Mouse (Mus musculus): ENCODE measurements around the gene Gtpbp1. TPM values are rescaled to one million over a fixed set of nuclear protein-coding genes. Genes with fewer than 3 reads are reported as not detected.

The Gtpbp1 gene
- total and polyA plus RNA-seq, 3 experiments = 26.9 to 30.1 (median 27.0) TPM

DNA sequence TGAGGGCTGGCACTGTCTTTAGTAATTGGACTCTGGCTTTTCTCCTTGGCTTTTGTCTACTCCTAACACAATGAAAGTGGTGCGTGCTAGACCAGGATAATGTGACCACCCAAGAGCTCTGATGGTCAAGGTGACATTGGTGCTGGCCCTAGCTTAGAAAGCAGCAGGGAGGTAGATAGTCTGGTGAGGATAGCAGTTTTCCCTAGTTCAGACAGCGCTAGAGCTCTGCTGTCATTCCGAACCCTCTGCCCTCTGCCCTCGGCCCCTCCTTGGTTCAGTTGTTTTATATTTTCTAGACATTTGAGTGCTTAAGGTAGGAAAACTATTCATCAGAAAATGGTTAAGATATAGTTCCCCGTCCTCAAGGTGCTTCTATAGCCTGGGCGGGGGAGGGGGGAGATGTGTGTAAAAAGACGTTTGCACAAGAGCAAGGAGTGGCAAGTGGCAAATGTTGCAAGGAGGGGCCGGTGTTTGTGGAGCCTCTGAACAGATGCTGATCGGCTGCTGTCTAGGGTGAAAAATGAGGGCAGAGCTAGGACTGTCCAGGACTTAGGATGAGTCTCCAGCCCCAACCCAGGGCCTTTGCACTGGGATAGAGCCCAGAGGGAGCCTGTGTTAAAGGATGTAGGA, 7.0 kb downstream of the Gtpbp1 start:
- Histone ChIP-seq H3K27me3 (ENCODE audit: control insufficient read depth, insufficient read depth, low read length) (no peaks in the 10 kb centered on the region), H3K36me3 (ENCODE audit: control insufficient read depth, insufficient read depth, low read length) (no peaks in the 10 kb centered on the region), H3K79me2 (replicated peaks; ENCODE audit: control insufficient read depth, insufficient read depth, low read length) (peaks cover 8% of the 10 kb centered on the region), H3K4me1 (ENCODE audit: control insufficient read depth, insufficient read depth, low read length) (peaks cover 3% of the 10 kb centered on the region), H3K4me3 (no peak overlapping the region), H3K9ac (ENCODE audit: low read depth, low read length) (no peak overlapping the region), H3K27ac (no peak overlapping the region)
- DNase-seq = no peak
- TF ChIP-seq CTCF (IDR thresholded peaks at IDR 0.05) (no peak), POLR2A (IDR thresholded peaks at IDR 0.05; ENCODE audit: insufficient read depth, low read depth, low read length) (no peak), EP300 (IDR thresholded peaks at IDR 0.05; ENCODE audit: insufficient read depth, low read depth, low read length) (no peak)
- intact Hi-C loops (cut with DNase I) = no loop called here
- WGBS = 82% methylated on average over 9 of the region's 9 CpGs

DNA sequence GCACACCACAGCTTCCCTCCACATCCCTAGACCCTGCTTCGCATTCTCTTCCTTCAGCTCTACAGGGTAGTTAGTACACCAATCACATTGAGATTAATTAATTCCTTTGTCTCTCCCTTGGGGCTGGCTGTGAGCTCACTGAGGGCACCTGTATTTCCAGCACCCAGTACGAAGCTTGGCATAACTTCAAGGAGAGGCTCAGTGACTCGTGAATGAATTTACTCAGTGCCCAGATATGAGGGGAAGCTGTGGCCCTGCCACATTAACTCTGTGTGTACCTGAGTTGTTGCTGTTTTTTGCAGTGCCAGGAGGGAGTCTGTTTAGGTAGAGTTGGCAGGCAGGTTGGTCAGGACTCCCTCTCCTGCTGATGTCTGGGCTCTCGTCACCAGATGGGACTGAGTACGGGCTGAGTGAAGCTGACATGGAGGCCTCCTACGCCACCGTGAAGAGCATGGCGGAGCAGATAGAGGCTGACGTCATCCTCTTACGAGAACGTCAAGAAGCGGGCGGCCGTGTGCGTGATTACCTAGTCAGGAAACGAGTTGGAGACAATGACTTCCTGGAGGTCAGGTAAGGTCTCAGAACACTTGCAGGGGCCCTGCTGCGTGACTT, 16.1 kb downstream of the Gtpbp1 start:
- intact Hi-C loops (cut with DNase I) = no loop called here
- no peaks in the 10 kb centered on the region for H3K27me3 ChIP-seq (ENCODE audit: control insufficient read depth, insufficient read depth, low read length)
- H3K4me1 ChIP-seq (ENCODE audit: control insufficient read depth, insufficient read depth, low read length) = no peaks in the 10 kb centered on the region
- no peaks in the 10 kb centered on the region for H3K36me3 ChIP-seq (ENCODE audit: control insufficient read depth, insufficient read depth, low read length)
- H3K79me2 ChIP-seq (replicated peaks; ENCODE audit: control insufficient read depth, insufficient read depth, low read length) = no peaks in the 10 kb centered on the region
- H3K4me3 ChIP-seq = no peak overlapping the region
- no peak overlapping the region for H3K27ac ChIP-seq
- no peak overlapping the region for H3K9ac ChIP-seq (ENCODE audit: low read depth, low read length)
- WGBS = 64% methylated on average over 17 of the region's 17 CpGs
- DNase-seq = no peak
- TF ChIP-seq EP300 (IDR thresholded peaks at IDR 0.05; ENCODE audit: insufficient read depth, low read depth, low read length) = no peak
- TF ChIP-seq POLR2A (IDR thresholded peaks at IDR 0.05; ENCODE audit: insufficient read depth, low read depth, low read length) = no peak
- TF ChIP-seq CTCF (IDR thresholded peaks at IDR 0.05) = no peak

DNA sequence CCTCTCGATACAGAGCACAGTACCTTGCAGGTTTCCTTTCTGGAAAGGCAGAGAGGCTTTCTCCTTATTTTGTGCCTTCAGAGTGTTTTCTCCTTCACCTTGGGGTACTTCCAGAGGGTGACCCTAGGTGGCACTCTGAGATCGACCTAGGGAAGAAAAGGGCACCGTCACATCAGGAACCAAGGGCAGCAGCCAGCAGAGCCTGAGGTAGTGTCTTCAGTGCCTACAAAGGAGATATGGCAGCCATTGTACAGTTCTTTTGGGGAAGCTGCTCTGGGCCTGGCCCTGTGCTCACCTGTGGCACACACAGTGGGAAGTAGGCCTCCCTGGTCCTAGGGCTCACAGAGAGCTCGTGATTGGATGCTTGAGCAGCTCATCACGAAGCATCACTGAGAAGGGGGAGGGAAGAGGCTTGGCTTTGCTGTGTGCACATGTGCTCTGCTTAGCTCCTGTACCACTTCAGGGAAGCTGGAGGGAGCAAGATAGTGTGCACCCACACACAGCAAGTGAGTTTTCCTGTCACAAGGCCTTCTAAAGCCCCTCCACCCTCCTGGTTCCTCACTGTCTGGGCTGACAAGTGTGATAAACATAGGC, 17.7 kb downstream of the Gtpbp1 start:
- H3K79me2 ChIP-seq (replicated peaks; ENCODE audit: control insufficient read depth, insufficient read depth, low read length) = no peaks in the 10 kb centered on the region
- no peak overlapping the region for H3K9ac ChIP-seq (ENCODE audit: low read depth, low read length)
- no peak for DNase-seq
- TF ChIP-seq POLR2A (IDR thresholded peaks at IDR 0.05; ENCODE audit: insufficient read depth, low read depth, low read length) (no peak), CTCF (IDR thresholded peaks at IDR 0.05) (0 out of 2 replicates have a peak, but pooled peaks have one; percentile 5)
- 94% methylated on average over 5 of the region's 5 CpGs for WGBS
- H3K27me3 ChIP-seq (ENCODE audit: control insufficient read depth, insufficient read depth, low read length) = no peaks in the 10 kb centered on the region
- H3K4me1 ChIP-seq (ENCODE audit: control insufficient read depth, insufficient read depth, low read length) = no peaks in the 10 kb centered on the region
- no peak overlapping the region for H3K4me3 ChIP-seq
- intact Hi-C loops (cut with DNase I) = no loop called here
- no peaks in the 10 kb centered on the region for H3K36me3 ChIP-seq (ENCODE audit: control insufficient read depth, insufficient read depth, low read length)
- H3K27ac ChIP-seq = no peak overlapping the region

DNA sequence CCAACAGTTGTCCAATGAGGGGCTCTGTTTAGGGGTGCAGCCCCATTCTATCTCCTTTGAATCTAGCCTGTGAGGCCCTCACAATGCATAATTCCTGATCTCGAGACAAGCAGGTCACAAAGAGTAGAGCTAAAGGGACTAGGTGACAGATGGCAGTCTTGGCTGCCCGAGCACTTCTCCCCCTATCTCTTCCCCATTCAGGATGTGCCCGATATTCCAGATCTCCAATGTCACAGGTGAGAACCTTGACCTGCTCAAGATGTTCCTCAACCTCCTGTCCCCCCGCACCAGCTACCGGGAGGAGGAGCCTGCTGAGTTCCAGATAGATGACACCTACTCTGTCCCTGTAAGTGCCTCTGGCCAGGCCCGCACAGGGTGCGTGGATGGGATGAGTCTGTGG, 25.0 kb downstream of the Gtpbp1 start:
- 96% methylated on average over 7 of the region's 7 CpGs for WGBS
- Histone ChIP-seq H3K9ac (ENCODE audit: low read depth, low read length) (no peak overlapping the region), H3K27ac (no peak overlapping the region), H3K79me2 (replicated peaks; ENCODE audit: control insufficient read depth, insufficient read depth, low read length) (no peaks in the 10 kb centered on the region), H3K36me3 (ENCODE audit: control insufficient read depth, insufficient read depth, low read length) (no peaks in the 10 kb centered on the region), H3K4me3 (no peak overlapping the region), H3K4me1 (ENCODE audit: control insufficient read depth, insufficient read depth, low read length) (no peaks in the 10 kb centered on the region), H3K27me3 (ENCODE audit: control insufficient read depth, insufficient read depth, low read length) (no peaks in the 10 kb centered on the region)
- intact Hi-C loops (cut with DNase I) = no loop called here
- no peak for DNase-seq
- TF ChIP-seq CTCF (IDR thresholded peaks at IDR 0.05) (no peak), EP300 (IDR thresholded peaks at IDR 0.05; ENCODE audit: insufficient read depth, low read depth, low read length) (no peak), POLR2A (IDR thresholded peaks at IDR 0.05; ENCODE audit: insufficient read depth, low read depth, low read length) (no peak)

DNA sequence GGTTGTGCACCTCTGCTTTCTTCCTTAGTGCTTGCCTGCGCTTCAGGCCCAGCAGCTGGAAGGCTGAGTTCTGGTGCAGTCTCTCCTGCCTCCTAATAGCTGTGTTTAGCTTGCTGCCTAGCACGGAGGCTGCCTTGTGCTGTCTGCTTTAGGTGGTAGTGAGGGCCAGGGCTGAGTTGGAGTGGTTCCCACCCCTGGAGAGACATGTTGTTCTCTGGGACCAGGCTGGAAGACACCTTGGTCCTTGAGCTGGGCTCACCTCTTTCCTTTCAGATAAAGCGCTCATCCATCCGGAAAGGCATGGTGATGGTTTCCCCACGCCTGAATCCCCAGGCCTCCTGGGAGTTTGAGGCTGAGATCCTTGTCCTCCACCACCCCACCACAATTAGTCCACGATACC, 26.1 kb downstream of the Gtpbp1 start:
- Histone ChIP-seq H3K4me3 (no peak overlapping the region), H3K79me2 (replicated peaks; ENCODE audit: control insufficient read depth, insufficient read depth, low read length) (no peaks in the 10 kb centered on the region), H3K36me3 (ENCODE audit: control insufficient read depth, insufficient read depth, low read length) (no peaks in the 10 kb centered on the region), H3K9ac (ENCODE audit: low read depth, low read length) (no peak overlapping the region), H3K27ac (no peak overlapping the region), H3K4me1 (ENCODE audit: control insufficient read depth, insufficient read depth, low read length) (no peaks in the 10 kb centered on the region), H3K27me3 (ENCODE audit: control insufficient read depth, insufficient read depth, low read length) (no peaks in the 10 kb centered on the region)
- 90% methylated on average over 6 of the region's 6 CpGs for WGBS
- TF ChIP-seq CTCF (IDR thresholded peaks at IDR 0.05) (no peak), POLR2A (IDR thresholded peaks at IDR 0.05; ENCODE audit: insufficient read depth, low read depth, low read length) (no peak), EP300 (IDR thresholded peaks at IDR 0.05; ENCODE audit: insufficient read depth, low read depth, low read length) (no peak)
- no peak for DNase-seq
- intact Hi-C loops (cut with DNase I) = no loop called here

DNA sequence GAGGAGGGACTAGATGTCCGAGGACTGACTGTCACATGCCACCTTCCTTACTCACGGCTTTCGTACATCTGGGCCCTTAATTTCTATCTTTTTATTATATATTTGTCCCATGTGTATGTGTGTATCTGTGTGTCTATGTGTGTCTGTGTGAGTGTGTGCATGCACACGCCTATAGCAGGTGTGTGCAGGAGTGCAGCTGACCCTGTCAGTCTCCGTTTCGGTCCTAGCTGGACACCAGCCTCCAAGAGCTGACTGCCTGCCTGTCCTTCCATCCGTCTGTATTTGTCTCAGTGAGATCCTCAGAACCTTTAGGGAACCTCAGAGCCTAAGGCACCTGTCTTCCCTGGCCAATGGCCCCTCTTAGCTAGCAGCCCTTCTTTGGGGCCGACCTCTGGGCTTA, 29.6 kb downstream of the Gtpbp1 start:
- H3K36me3 ChIP-seq (ENCODE audit: control insufficient read depth, insufficient read depth, low read length) = no peaks in the 10 kb centered on the region
- no peak for DNase-seq
- no peak overlapping the region for H3K9ac ChIP-seq (ENCODE audit: low read depth, low read length)
- TF ChIP-seq CTCF (IDR thresholded peaks at IDR 0.05) (no peak), POLR2A (IDR thresholded peaks at IDR 0.05; ENCODE audit: insufficient read depth, low read depth, low read length) (no peak), EP300 (IDR thresholded peaks at IDR 0.05; ENCODE audit: insufficient read depth, low read depth, low read length) (no peak)
- H3K79me2 ChIP-seq (replicated peaks; ENCODE audit: control insufficient read depth, insufficient read depth, low read length) = no peaks in the 10 kb centered on the region
- intact Hi-C loops (cut with DNase I) = no loop called here
- peaks cover 2% of the 10 kb centered on the region for H3K4me1 ChIP-seq (ENCODE audit: control insufficient read depth, insufficient read depth, low read length)
- WGBS = 88% methylated on average over 8 of the region's 8 CpGs
- H3K27ac ChIP-seq = no peak overlapping the region
- no peak overlapping the region for H3K4me3 ChIP-seq
- no peaks in the 10 kb centered on the region for H3K27me3 ChIP-seq (ENCODE audit: control insufficient read depth, insufficient read depth, low read length)
